ENCODE assay signal across 9 mouse cellular contexts in the genomic region with DNA sequence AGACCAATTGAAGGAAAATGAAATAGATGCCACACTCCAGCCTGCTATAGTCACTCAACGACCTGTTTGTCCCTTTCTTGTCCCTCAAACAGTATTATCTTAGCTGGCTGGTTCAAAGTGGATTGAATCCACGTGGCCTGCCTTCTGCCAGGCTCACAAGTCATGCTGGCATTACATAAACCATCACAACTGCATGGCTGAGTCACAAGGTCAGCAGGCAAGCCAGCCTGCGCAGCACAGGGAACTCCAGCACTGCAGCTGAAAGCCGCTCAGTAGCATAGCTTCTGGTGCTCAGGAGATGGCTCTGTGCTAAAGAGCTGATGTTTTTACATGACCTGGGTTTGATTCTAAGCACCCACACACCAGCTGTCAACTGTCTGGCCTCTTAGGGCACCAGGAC.
DNase-seq lines count a peak whose midpoint lies in the region; ATAC-seq and TF ChIP-seq lines count a peak whose summit lies in the region.
"Had no signal": no experiment of that assay in that cellular context is flagged by ENCODE, and none has a peak within 500 bp of the region (broad histone marks: within the 10 kb centered on the region; RNA-seq: fewer than 3 reads in every experiment).

No protein-coding gene starts in this region.

- TF ChIP-seq POLR2A in kidney, adult 2 months (IDR thresholded peaks at IDR 0.05; ENCODE audit: low read depth, low read length), result no peak

- no peak for ATAC-seq in kidney, embryonic 15.5 days (replicated peaks; ENCODE audit: low FRiP score)
- peak; percentile 71 for ATAC-seq in Patski
- no peak for ATAC-seq in forebrain, embryonic 11.5 days (replicated peaks; ENCODE audit: low FRiP score)
- no peak for ATAC-seq in CD4-positive, CD25-positive, alpha-beta regulatory T cell, adult 4 months

- WGBS in kidney, adult 2 months, result 17% methylated on average over 4 of the region's 4 CpGs
- WGBS in kidney, embryonic 15.5 days, result 36% methylated on average over 4 of the region's 4 CpGs
- 67% methylated on average over 4 of the region's 4 CpGs for WGBS in forebrain, embryonic 11.5 days

- no peak overlapping the region for H3K9ac ChIP-seq in kidney, embryonic 15.5 days
- H3K9ac ChIP-seq in forebrain, embryonic 11.5 days (ENCODE audit: low read length), result no peak overlapping the region
- H3K9ac ChIP-seq: midbrain, embryonic 12.5 days had no signal

- POLR2A ChIA-PET in Patski (lab: Charles Lee), result no interaction called here

- peak overlapping the region; percentile 67 for H3K27ac ChIP-seq in kidney, adult 2 months (ENCODE audit: insufficient read depth, low read depth, low read length)
- H3K27ac ChIP-seq in kidney, embryonic 15.5 days, result no peak overlapping the region
- H3K27ac ChIP-seq in forebrain, embryonic 11.5 days (ENCODE audit: low read depth, low read length), result no peak overlapping the region
- H3K27ac ChIP-seq: midbrain, embryonic 12.5 days had no signal

- DNase-seq in kidney, adult 2 months, result peak; percentile 95
- DNase-seq in Patski (ENCODE audit: low read depth, low spot score), result no peak
- DNase-seq in cerebellum, postnatal 14 days, result peak; percentile 51 to 56
- DNase-seq in kidney, adult 9 months, result peak; percentile 96
- DNase-seq in forebrain, embryonic 11.5 days (ENCODE audit: low spot score), result no peak
- no peak for DNase-seq in thymus, postnatal 4 days

- H3K4me1 ChIP-seq in kidney, adult 2 months (ENCODE audit: control insufficient read depth, insufficient read depth, low read length), result peaks cover 31% of the 10 kb centered on the region; the same call in 1 of the 2 replicates
- no peaks in the 10 kb centered on the region for H3K4me1 ChIP-seq in kidney, embryonic 15.5 days
- H3K4me1 ChIP-seq in forebrain, embryonic 11.5 days (replicated peaks; ENCODE audit: control insufficient read depth, insufficient read depth, low read length), result no peaks in the 10 kb centered on the region

- in situ Hi-C loops in Patski (cut with MboI; ENCODE audit: low pct_unique_long_range_greater_than_20kb), result no loop called here

- no peak overlapping the region for H3K4me3 ChIP-seq in kidney, adult 2 months (ENCODE audit: insufficient read depth, low read depth, low read length)
- H3K4me3 ChIP-seq in kidney, embryonic 15.5 days (replicated peaks), result no peak overlapping the region
- no peak overlapping the region for H3K4me3 ChIP-seq in forebrain, embryonic 11.5 days (ENCODE audit: low read depth, low read length)
- H3K4me3 ChIP-seq: midbrain, embryonic 12.5 days had no signal

- H3K4me2 ChIP-seq in kidney, embryonic 15.5 days, result no peak overlapping the region
- H3K4me2 ChIP-seq in forebrain, embryonic 11.5 days (ENCODE audit: low read depth, low read length, severe bottlenecking), result no peak overlapping the region
- H3K4me2 ChIP-seq: midbrain, embryonic 12.5 days had no signal

- no peaks in the 10 kb centered on the region for H3K27me3 ChIP-seq in kidney, adult 2 months (replicated peaks; ENCODE audit: control insufficient read depth, insufficient read depth, low read length)
- no peaks in the 10 kb centered on the region for H3K27me3 ChIP-seq in kidney, embryonic 15.5 days
- no peaks in the 10 kb centered on the region for H3K27me3 ChIP-seq in Patski
- no peaks in the 10 kb centered on the region for H3K27me3 ChIP-seq in forebrain, embryonic 11.5 days (ENCODE audit: control insufficient read depth, insufficient read depth, low read length)

- no peaks in the 10 kb centered on the region for H3K9me3 ChIP-seq in kidney, embryonic 15.5 days (replicated peaks)
- H3K9me3 ChIP-seq in forebrain, embryonic 11.5 days (ENCODE audit: control insufficient read depth, low read length), result no peaks in the 10 kb centered on the region
- H3K9me3 ChIP-seq: midbrain, embryonic 12.5 days had no signal

- CTCF ChIA-PET in Patski (lab: Charles Lee), result interaction anchor here (0.8 to 1.9 kb wide), 3 partner anchors 12 to 95 kb away, joined by 3 to 6 read pairs (median 3); no protein-coding TSS in a partner anchor

- TF ChIP-seq CTCF in kidney, adult 2 months (conservative IDR thresholded peaks at IDR 0.05; ENCODE audit: insufficient read depth, insufficient read length, low read depth, low read length), result 0 out of 2 replicates have a peak, but pooled peaks have one; percentile 1
- no peak for TF ChIP-seq CTCF in Patski (IDR thresholded peaks at IDR 0.05)

- H3K36me3 ChIP-seq in kidney, adult 2 months (ENCODE audit: control insufficient read depth, insufficient read depth, low read length), result no peaks in the 10 kb centered on the region; the same call in 1 of the 2 replicates
- H3K36me3 ChIP-seq in kidney, embryonic 15.5 days, result no peaks in the 10 kb centered on the region
- no peaks in the 10 kb centered on the region for H3K36me3 ChIP-seq in forebrain, embryonic 11.5 days (ENCODE audit: control insufficient read depth, insufficient read depth, low read length)
- H3K36me3 ChIP-seq: midbrain, embryonic 12.5 days had no signal

Comparison
In these comparisons a context has a peak if more than half of its experiments do, and no peak if none do; other contexts are left out.
1. DNase-seq: peak in kidney, adult 2 months (single experiment), cerebellum, postnatal 14 days (2 of 2) and kidney, adult 9 months (single experiment); none in Patski (single experiment), forebrain, embryonic 11.5 days (single experiment) and thymus, postnatal 4 days (single experiment).